Mouse (Mus musculus): ENCODE data around the gene Nat8l. TPM values are rescaled to one million over a fixed set of nuclear protein-coding genes. Genes with fewer than 3 reads are reported as not detected.

Nat8l gene
- total RNA-seq, 1 experiment: 3.3 TPM

DNA sequence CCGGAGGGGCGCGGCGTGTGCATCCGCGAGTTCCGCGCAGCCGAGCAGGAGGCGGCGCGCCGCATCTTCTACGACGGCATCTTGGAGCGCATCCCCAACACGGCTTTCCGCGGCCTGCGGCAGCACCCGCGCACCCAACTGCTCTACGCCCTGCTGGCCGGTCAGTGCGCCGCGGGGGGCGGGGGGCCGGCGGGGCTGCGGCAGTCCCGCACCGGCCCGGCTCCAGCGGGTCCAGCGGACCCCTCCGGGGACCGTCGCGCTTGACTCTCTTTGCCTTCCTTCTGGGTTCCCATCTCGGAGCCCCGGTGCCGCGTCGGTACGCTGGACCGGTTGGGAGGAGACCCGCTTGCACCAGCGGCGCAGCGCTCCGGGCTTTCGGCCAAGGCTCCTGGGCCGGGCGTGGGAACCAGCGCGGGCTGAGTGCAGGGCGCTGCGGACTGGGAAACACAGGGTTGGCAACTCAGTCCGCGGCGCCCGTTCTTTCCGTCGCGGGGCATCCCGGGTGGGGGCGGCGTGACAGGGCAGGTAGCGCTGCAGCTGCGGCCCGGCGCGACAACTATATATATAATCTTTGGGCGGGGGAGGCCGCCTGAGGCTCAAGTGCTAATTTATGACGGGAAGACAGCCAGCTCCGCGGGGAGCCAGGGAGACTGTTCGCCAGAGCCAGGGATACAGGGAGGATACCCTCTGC is 1.4 kb downstream of the Nat8l start:
- TF ChIP-seq ZNF384 (IDR thresholded peaks at IDR 0.05; ENCODE audit: low read depth, low read length) (no peak), MAFK (IDR thresholded peaks at IDR 0.05; ENCODE audit: insufficient read depth, low read depth, low read length) (no peak), ZC3H11A (IDR thresholded peaks at IDR 0.05; ENCODE audit: borderline replicate concordance, low read depth, low read length) (no peak), HCFC1 (IDR thresholded peaks at IDR 0.05; ENCODE audit: borderline replicate concordance, insufficient read depth, low read length) (no peak), CHD2 (IDR thresholded peaks at IDR 0.05; ENCODE audit: low read depth, low read length) (no peak)
- in situ Hi-C loops (cut with MboI; ENCODE audit: low sequenced_read_pairs in 2 of 2, unreplicated experiment in 2 of 2): no loop called here
- H3K4me1 ChIP-seq (ENCODE audit: control insufficient read depth in 2 of 2, insufficient read depth in 2 of 2, low read length in 2 of 2, poor library complexity in 1 of 2): peaks cover 0 to 2% of the 10 kb centered on the region in 2 experiments; a peak in 1 of 4 replicates

GRCm38 (mm10) chr5:33997829-33998504 is 2.2 kb downstream of the Nat8l start:
- in situ Hi-C loops (cut with MboI; ENCODE audit: low sequenced_read_pairs in 2 of 2, unreplicated experiment in 2 of 2): no loop called here
- Histone ChIP-seq H3K27ac (ENCODE audit: insufficient read depth, low read depth, low read length, poor library complexity, severe bottlenecking) (no peak overlapping the region), H3K36me3 (ENCODE audit: control insufficient read depth, insufficient read depth, low read length, poor library complexity, severe bottlenecking) (no peaks in the 10 kb centered on the region; the same call in 1 of the 2 replicates), H3K4me3 (ENCODE audit: insufficient read depth in 1 of 2, low read depth in 1 of 2, low read length in 2 of 2, poor library complexity in 1 of 2, severe bottlenecking in 1 of 2) (peak overlapping the region; percentile 68 to 70; a peak in 2 of 4 replicates), H3K4me1 (ENCODE audit: control insufficient read depth in 2 of 2, insufficient read depth in 2 of 2, low read length in 2 of 2, poor library complexity in 1 of 2) (peaks cover 0 to 2% of the 10 kb centered on the region in 2 experiments; a peak in 1 of 4 replicates), H3K9me3 (ENCODE audit: control insufficient read depth, insufficient read depth, low read depth, low read length) (no peaks in the 10 kb centered on the region), H3K9ac (ENCODE audit: insufficient read depth, low read depth, low read length, poor library complexity, severe bottlenecking) (no peak overlapping the region)
- no peak for DNase-seq (ENCODE audit: low read depth, low spot score)
- no peak for TF ChIP-seq MAFK (IDR thresholded peaks at IDR 0.05; ENCODE audit: insufficient read depth, low read depth, low read length)
- TF ChIP-seq HCFC1 (IDR thresholded peaks at IDR 0.05; ENCODE audit: borderline replicate concordance, insufficient read depth, low read length): no peak
- no peak for TF ChIP-seq ZC3H11A (IDR thresholded peaks at IDR 0.05; ENCODE audit: borderline replicate concordance, low read depth, low read length)
- no peak for TF ChIP-seq CHD2 (IDR thresholded peaks at IDR 0.05; ENCODE audit: low read depth, low read length)

More for the DNA sequence above, 1.4 kb downstream of the Nat8l start:
- H3K4me3 ChIP-seq (ENCODE audit: insufficient read depth in 1 of 2, low read depth in 1 of 2, low read length in 2 of 2, poor library complexity in 1 of 2, severe bottlenecking in 1 of 2): peak overlapping the region; percentile 68 to 70
- no peaks in the 10 kb centered on the region; the same call in 1 of the 2 replicates for H3K36me3 ChIP-seq (ENCODE audit: control insufficient read depth, insufficient read depth, low read length, poor library complexity, severe bottlenecking)
- peak overlapping the region; percentile 77 for H3K9ac ChIP-seq (ENCODE audit: insufficient read depth, low read depth, low read length, poor library complexity, severe bottlenecking)
- H3K9me3 ChIP-seq (ENCODE audit: control insufficient read depth, insufficient read depth, low read depth, low read length): no peaks in the 10 kb centered on the region
- no peak for DNase-seq (ENCODE audit: low read depth, low spot score)
- H3K27ac ChIP-seq (ENCODE audit: insufficient read depth, low read depth, low read length, poor library complexity, severe bottlenecking): no peak overlapping the region

DNA sequence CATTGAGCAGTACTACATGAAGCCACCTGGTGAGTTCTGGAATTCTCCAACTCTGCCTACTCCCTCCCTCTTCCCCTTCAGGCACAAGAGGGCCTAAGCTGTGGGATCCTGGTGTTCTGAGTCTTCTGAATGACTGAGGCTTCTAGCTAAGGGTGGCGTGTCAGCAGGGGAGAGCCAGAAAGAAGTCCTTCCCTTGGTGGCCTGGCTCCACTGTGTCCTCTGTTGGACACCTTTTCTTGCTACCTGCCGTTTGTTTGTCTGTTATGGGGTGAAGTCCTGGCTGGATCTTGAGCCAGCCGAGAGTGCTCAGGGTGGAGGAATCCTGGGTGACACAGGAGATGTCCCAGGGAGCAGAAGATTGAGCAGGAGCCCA is 2.7 kb downstream of the Nat8l start:
- Histone ChIP-seq H3K27ac (ENCODE audit: insufficient read depth, low read depth, low read length, poor library complexity, severe bottlenecking) (no peak overlapping the region), H3K4me3 (ENCODE audit: insufficient read depth in 1 of 2, low read depth in 1 of 2, low read length in 2 of 2, poor library complexity in 1 of 2, severe bottlenecking in 1 of 2) (no peak overlapping the region), H3K4me1 (ENCODE audit: control insufficient read depth in 2 of 2, insufficient read depth in 2 of 2, low read length in 2 of 2, poor library complexity in 1 of 2) (peaks cover 0 to 2% of the 10 kb centered on the region in 2 experiments; a peak in 1 of 4 replicates), H3K9me3 (ENCODE audit: control insufficient read depth, insufficient read depth, low read depth, low read length) (no peaks in the 10 kb centered on the region), H3K36me3 (ENCODE audit: control insufficient read depth, insufficient read depth, low read length, poor library complexity, severe bottlenecking) (no peaks in the 10 kb centered on the region; the same call in 1 of the 2 replicates), H3K9ac (ENCODE audit: insufficient read depth, low read depth, low read length, poor library complexity, severe bottlenecking) (no peak overlapping the region)
- no peak for DNase-seq (ENCODE audit: low read depth, low spot score)
- in situ Hi-C loops (cut with MboI; ENCODE audit: low sequenced_read_pairs in 2 of 2, unreplicated experiment in 2 of 2): no loop called here
- no peak for TF ChIP-seq MAFK (IDR thresholded peaks at IDR 0.05; ENCODE audit: insufficient read depth, low read depth, low read length)

DNA sequence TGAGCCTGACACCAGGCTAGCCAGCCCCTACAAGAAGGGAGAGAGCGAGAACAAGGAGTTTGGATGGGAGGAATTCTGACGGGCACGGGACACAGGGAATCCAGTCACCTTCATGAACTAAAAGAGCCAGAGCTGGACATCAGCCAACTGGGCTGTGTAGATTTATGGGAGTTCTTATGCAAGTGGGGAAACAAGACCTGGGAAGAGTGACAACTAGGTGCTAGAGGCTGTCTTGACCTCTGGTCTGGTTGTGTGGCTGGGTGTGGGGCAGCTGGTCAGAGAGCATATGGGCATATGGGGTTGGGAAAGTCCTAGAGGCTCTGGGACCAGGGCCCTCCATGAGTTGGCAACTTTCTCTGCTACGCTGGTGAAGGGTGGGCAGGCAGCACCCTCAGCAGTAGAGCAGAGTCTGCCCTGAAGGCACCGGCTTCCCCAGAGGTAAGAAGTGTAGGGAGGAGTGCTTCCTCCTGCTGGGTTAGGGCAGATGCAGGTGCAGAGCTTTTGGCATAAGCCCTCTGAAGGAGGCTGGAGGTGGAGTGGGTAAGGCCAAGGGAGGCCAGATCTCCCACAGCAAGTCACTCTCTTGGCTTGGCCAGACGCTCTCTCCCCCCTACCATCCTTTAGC is 3.8 kb downstream of the Nat8l start:
- Histone ChIP-seq H3K9me3 (ENCODE audit: control insufficient read depth, insufficient read depth, low read depth, low read length) (no peaks in the 10 kb centered on the region), H3K9ac (ENCODE audit: insufficient read depth, low read depth, low read length, poor library complexity, severe bottlenecking) (no peak overlapping the region), H3K36me3 (ENCODE audit: control insufficient read depth, insufficient read depth, low read length, poor library complexity, severe bottlenecking) (no peaks in the 10 kb centered on the region; the same call in 1 of the 2 replicates), H3K4me1 (ENCODE audit: control insufficient read depth in 2 of 2, insufficient read depth in 2 of 2, low read length in 2 of 2, poor library complexity in 1 of 2) (peaks cover 0 to 2% of the 10 kb centered on the region in 2 experiments; a peak in 1 of 4 replicates), H3K4me3 (ENCODE audit: insufficient read depth in 1 of 2, low read depth in 1 of 2, low read length in 2 of 2, poor library complexity in 1 of 2, severe bottlenecking in 1 of 2) (no peak overlapping the region), H3K27ac (ENCODE audit: insufficient read depth, low read depth, low read length, poor library complexity, severe bottlenecking) (no peak overlapping the region)
- DNase-seq (ENCODE audit: low read depth, low spot score): no peak
- TF ChIP-seq CHD2 (IDR thresholded peaks at IDR 0.05; ENCODE audit: low read depth, low read length) (no peak), MAFK (IDR thresholded peaks at IDR 0.05; ENCODE audit: insufficient read depth, low read depth, low read length) (no peak)
- in situ Hi-C loops (cut with MboI; ENCODE audit: low sequenced_read_pairs in 2 of 2, unreplicated experiment in 2 of 2): no loop called here
